Mouse (Mus musculus): ENCODE measurements at regions not wholly inside any gene's neighbourhood (a gene's known extent, or its start where the extent isn't known, plus 50 kb on each side); places are given as distances from the start of the nearest gene placed in this dataset.

DNA sequence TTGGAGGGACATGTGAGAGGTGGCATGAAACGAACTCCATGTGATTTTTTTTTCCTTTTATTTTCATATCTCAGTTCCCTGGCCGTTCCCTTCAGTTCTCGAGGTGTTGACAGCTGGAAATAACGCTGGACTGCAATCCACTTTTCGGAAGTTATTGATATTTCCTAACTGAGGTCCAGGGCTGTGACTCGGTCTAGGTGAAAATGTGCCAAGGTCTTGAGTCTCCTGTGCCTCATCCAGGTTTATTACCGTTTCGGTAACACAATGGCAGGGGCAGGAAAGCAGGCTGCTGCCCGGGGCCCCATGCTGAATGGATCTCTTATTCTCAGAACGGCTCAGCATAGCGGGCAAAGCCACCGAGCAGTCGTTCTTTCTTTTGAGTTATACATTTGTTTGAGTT lies 844.7 kb upstream of the Car8 start:
- TF ChIP-seq CTCF (IDR thresholded peaks at IDR 0.05; ENCODE audit: control insufficient read depth, insufficient read depth, low read length) (no peak), POLR2A (IDR thresholded peaks at IDR 0.05; ENCODE audit: borderline replicate concordance, control insufficient read depth, low read depth, low read length) (no peak)
